Mouse (Mus musculus): ENCODE measurements around the gene Phactr2. TPM values are rescaled to one million over a fixed set of nuclear protein-coding genes. Genes with fewer than 3 reads are reported as not detected.

The Phactr2 gene
- total and polyA plus RNA-seq, 3 experiments: 0.33 TPM; not detected in 2

DNA sequence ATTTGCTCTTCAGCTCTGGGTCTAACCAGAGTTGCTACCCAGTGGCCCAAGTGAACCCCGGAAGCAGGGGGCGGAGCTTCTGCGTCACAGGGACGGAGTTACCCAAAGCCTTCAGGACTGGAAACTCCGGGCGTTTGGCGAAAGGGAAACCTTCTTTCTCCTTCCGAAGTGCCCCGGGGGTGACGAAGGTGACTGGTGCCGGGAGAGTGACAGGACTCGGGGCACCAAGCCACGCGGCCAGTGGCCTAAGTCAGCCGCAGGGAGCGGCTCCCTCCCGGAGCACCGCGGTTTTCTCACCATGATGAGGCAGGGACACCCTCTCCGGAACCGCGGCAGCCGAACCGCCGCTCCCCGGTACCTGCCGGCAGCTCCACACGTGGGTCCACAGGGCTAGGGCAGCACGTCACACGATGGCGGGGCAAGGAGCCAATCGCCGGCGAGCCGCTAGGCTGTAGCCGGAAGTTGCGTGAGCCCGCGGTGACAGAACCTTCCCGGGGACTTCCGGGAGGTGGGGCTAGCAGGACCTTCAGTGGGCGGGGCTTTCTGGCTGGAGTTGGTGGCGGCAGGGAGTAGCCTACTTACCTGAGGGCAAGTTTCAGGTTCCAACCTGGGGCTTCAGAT is 281.4 kb downstream of the Phactr2 start, which contains the start of gene Ltv1:
Gene Ltv1 (minus strand): TSS at position 438 of the 621 bp plus-strand sequence.
- TF ChIP-seq CTCF (IDR thresholded peaks at IDR 0.05; ENCODE audit: low read depth, low read length) (no peak), POLR2AphosphoS5 (IDR thresholded peaks at IDR 0.05; ENCODE audit: insufficient replicate concordance, low read depth, low read length) (no peak), GATA1 (IDR thresholded peaks at IDR 0.05; ENCODE audit: borderline replicate concordance, low read length) (no peak), GATA2 (IDR thresholded peaks at IDR 0.05; ENCODE audit: borderline replicate concordance, low read depth, low read length) (no peak), TAL1 (conservative IDR thresholded peaks at IDR 0.05; ENCODE audit: low read depth, low read length) (no peak)
- H3K4me1 ChIP-seq (ENCODE audit: insufficient read depth, low read depth, low read length): peaks cover 16% of the 10 kb centered on the region
- DNase-seq (ENCODE audit: low spot score): peak; percentile 97
- no peaks in the 10 kb centered on the region for H3K9me3 ChIP-seq (replicated peaks)
- peaks cover 31% of the 10 kb centered on the region for H3K36me3 ChIP-seq (replicated peaks)
- peak; percentile 100 for ATAC-seq (ENCODE audit: extremely low read depth, insufficient number of reproducible peaks, low FRiP score, poor library complexity, severe bottlenecking)
- H3K4me3 ChIP-seq (ENCODE audit: low read depth, low read length): peak within 1 kb of the TSS; percentile 95
- H3K27me3 ChIP-seq (ENCODE audit: insufficient read depth, low read length): no peaks in the 10 kb centered on the region; the same call in 1 of the 2 replicates

DNA sequence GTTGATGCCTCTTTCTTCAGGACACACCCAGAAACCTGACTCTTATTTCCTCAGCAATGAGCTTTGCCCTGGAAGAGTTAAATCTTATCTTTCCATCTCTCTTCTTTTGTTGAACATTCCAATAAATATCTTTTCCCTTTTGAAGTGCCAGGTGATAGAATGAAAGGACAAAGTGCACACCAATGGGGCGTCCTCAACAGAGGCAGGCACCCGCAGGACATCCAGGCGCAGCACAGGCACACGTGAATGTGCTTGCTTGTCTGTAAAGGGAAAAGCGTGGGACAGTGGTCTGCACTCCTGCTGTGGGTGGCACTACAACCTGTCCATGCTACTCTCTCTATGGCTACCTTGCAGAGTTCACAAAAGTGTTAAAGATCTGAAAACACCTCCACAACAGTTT is 284.3 kb downstream of the Phactr2 start:
- peaks cover 60% of the 10 kb centered on the region for H3K36me3 ChIP-seq (replicated peaks)
- H3K4me1 ChIP-seq (ENCODE audit: insufficient read depth, low read depth, low read length): peaks cover 21% of the 10 kb centered on the region
- no peaks in the 10 kb centered on the region for H3K27me3 ChIP-seq (ENCODE audit: insufficient read depth, low read length)
- no peaks in the 10 kb centered on the region for H3K9me3 ChIP-seq (replicated peaks)
- ATAC-seq (ENCODE audit: extremely low read depth, insufficient number of reproducible peaks, low FRiP score, poor library complexity, severe bottlenecking) (no peak), DNase-seq (ENCODE audit: low spot score) (no peak)
- H3K4me3 ChIP-seq (ENCODE audit: low read depth, low read length): no peak overlapping the region
- TF ChIP-seq POLR2AphosphoS5 (IDR thresholded peaks at IDR 0.05; ENCODE audit: insufficient replicate concordance, low read depth, low read length) (no peak), GATA1 (IDR thresholded peaks at IDR 0.05; ENCODE audit: borderline replicate concordance, low read length) (no peak), TAL1 (conservative IDR thresholded peaks at IDR 0.05; ENCODE audit: low read depth, low read length) (no peak), CTCF (IDR thresholded peaks at IDR 0.05; ENCODE audit: low read depth, low read length) (no peak), GATA2 (IDR thresholded peaks at IDR 0.05; ENCODE audit: borderline replicate concordance, low read depth, low read length) (no peak)

DNA sequence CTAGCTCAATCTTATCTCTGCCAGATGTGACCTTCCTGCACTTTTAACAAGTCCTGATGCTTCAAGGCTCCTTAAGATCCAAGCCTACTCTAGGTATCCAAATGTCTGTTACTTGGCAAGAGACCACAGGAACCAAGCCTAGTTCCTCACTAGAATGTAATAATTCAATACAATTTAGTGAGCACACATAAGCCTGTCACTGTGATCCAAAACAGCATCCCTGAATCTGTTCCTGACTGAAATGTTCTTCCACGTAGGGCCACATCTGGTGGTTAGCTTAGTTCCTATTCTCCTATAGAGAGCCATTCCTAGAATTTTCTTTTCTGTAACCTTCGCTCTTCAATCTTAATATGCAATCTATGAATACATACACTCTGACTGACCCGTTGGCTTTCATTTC is 287.5 kb downstream of the Phactr2 start:
- Histone ChIP-seq H3K27me3 (ENCODE audit: insufficient read depth, low read length) (no peaks in the 10 kb centered on the region), H3K9me3 (replicated peaks) (no peaks in the 10 kb centered on the region), H3K4me1 (ENCODE audit: insufficient read depth, low read depth, low read length) (peaks cover 20% of the 10 kb centered on the region; the same call in 1 of the 2 replicates), H3K36me3 (replicated peaks) (peaks cover 88% of the 10 kb centered on the region), H3K4me3 (ENCODE audit: low read depth, low read length) (no peak overlapping the region)
- TF ChIP-seq GATA2 (IDR thresholded peaks at IDR 0.05; ENCODE audit: borderline replicate concordance, low read depth, low read length) (no peak), GATA1 (IDR thresholded peaks at IDR 0.05; ENCODE audit: borderline replicate concordance, low read length) (no peak), CTCF (IDR thresholded peaks at IDR 0.05; ENCODE audit: low read depth, low read length) (no peak), POLR2AphosphoS5 (IDR thresholded peaks at IDR 0.05; ENCODE audit: insufficient replicate concordance, low read depth, low read length) (no peak), TAL1 (conservative IDR thresholded peaks at IDR 0.05; ENCODE audit: low read depth, low read length) (no peak)
- no peak for DNase-seq (ENCODE audit: low spot score)
- ATAC-seq (ENCODE audit: extremely low read depth, insufficient number of reproducible peaks, low FRiP score, poor library complexity, severe bottlenecking): no peak

DNA sequence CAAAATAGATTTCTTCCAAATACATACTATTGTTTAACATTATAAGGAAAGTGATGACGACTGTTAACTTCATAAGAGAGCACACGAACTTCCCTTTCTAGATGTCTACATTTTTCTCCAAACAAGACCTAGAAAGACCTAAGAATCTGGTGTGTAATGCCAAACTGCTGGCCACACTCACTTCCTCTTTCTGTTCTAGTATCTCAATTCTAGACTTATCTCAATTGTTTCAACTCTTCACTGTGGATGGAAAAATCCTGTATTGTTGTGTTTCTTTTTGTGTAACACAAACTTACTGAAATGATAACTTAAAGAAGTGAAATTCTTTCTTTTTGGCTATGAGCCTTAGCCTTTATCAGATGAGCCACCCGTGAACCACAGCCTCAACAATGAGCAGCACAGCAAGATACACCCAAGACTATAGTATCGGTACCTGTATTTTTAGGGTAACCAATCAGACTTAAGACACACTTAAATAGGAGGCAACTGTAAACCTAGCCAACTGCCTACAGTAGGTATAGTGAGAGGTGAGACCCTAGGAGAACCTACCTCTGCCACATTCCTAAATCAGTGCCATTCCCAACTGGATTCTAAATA is 289.9 kb downstream of the Phactr2 start:
- Histone ChIP-seq H3K4me1 (ENCODE audit: insufficient read depth, low read depth, low read length) (peaks cover 12% of the 10 kb centered on the region; the same call in 1 of the 2 replicates), H3K9me3 (replicated peaks) (no peaks in the 10 kb centered on the region), H3K36me3 (replicated peaks) (peaks cover 91% of the 10 kb centered on the region), H3K4me3 (ENCODE audit: low read depth, low read length) (no peak overlapping the region), H3K27me3 (ENCODE audit: insufficient read depth, low read length) (no peaks in the 10 kb centered on the region)
- DNase-seq (ENCODE audit: low spot score) (peak; percentile 11), ATAC-seq (ENCODE audit: extremely low read depth, insufficient number of reproducible peaks, low FRiP score, poor library complexity, severe bottlenecking) (peak; percentile 22; the same call in 1 of the 2 replicates)
- TF ChIP-seq TAL1 (conservative IDR thresholded peaks at IDR 0.05; ENCODE audit: low read depth, low read length) (no peak), GATA2 (IDR thresholded peaks at IDR 0.05; ENCODE audit: borderline replicate concordance, low read depth, low read length) (no peak), CTCF (IDR thresholded peaks at IDR 0.05; ENCODE audit: low read depth, low read length) (no peak), GATA1 (IDR thresholded peaks at IDR 0.05; ENCODE audit: borderline replicate concordance, low read length) (no peak), POLR2AphosphoS5 (IDR thresholded peaks at IDR 0.05; ENCODE audit: insufficient replicate concordance, low read depth, low read length) (no peak)

DNA sequence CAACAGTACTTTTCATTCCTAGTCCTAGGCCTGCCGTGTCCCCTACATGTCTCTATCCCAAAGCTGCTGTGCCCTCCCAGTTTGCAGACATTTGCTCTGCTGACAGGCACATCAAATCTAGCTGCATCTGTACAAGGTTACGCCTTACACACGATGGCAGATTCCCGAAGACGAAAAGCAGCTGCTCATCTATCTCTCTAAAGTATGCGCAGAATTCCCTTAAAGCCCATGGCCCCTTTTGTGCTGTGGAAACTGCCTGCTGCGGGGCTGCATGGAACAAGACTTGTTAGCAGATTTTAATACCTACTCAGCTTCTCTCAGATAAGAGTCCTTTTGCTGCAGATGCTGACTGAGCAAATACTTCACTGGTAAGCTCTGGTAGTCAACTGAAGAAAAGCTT is 294.0 kb downstream of the Phactr2 start:
- Histone ChIP-seq H3K27me3 (ENCODE audit: insufficient read depth, low read length) (no peaks in the 10 kb centered on the region), H3K4me1 (ENCODE audit: insufficient read depth, low read depth, low read length) (peaks cover 8% of the 10 kb centered on the region; the same call in 1 of the 2 replicates), H3K36me3 (replicated peaks) (peaks cover 95% of the 10 kb centered on the region), H3K9me3 (replicated peaks) (no peaks in the 10 kb centered on the region), H3K4me3 (ENCODE audit: low read depth, low read length) (no peak overlapping the region)
- DNase-seq (ENCODE audit: low spot score) (no peak), ATAC-seq (ENCODE audit: extremely low read depth, insufficient number of reproducible peaks, low FRiP score, poor library complexity, severe bottlenecking) (no peak)
- no peak for TF ChIP-seq CTCF (IDR thresholded peaks at IDR 0.05; ENCODE audit: low read depth, low read length)
- TF ChIP-seq GATA1 (IDR thresholded peaks at IDR 0.05; ENCODE audit: borderline replicate concordance, low read length): no peak
- TF ChIP-seq GATA2 (IDR thresholded peaks at IDR 0.05; ENCODE audit: borderline replicate concordance, low read depth, low read length): no peak
- TF ChIP-seq POLR2AphosphoS5 (IDR thresholded peaks at IDR 0.05; ENCODE audit: insufficient replicate concordance, low read depth, low read length): no peak
- TF ChIP-seq TAL1 (conservative IDR thresholded peaks at IDR 0.05; ENCODE audit: low read depth, low read length): no peak

DNA sequence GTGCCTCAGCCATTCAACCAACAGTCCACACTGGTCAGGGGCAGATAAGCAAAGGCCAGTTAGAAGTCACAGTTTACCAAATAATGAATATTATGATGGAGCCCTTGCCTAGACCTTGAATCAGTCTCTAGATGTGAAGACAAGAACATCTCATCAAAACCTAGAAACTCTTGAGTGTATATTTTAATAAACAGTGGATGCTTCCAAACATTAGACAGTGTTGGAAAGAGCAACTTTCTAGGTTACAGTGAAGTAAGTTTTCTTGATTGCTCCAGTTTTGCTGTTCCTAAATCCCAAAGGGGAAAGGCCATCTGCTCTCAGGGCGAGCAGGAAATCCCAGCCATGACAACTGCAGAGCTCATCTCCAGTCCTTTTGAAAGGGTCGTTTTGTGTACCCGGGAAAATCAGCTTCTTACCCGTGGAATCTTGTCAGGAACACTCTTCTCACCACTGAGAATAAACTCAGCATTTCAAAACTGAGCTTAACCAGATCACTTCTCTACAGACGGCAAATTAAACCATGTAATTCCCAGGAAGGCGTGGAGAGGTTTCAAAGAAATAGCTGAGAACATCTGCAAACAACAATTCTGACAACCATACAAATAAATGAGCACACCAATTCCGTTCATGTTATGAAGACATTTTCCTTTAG is 296.1 kb downstream of the Phactr2 start, which contains the start of gene Zc2hc1b:
Gene Zc2hc1b (minus strand): TSS at position 51 of the 652 bp plus-strand sequence.
- Histone ChIP-seq H3K9me3 (replicated peaks) (no peaks in the 10 kb centered on the region), H3K36me3 (replicated peaks) (peaks cover 79% of the 10 kb centered on the region), H3K4me3 (ENCODE audit: low read depth, low read length) (no peak within 1 kb of the TSS), H3K27me3 (ENCODE audit: insufficient read depth, low read length) (no peaks in the 10 kb centered on the region), H3K4me1 (ENCODE audit: insufficient read depth, low read depth, low read length) (no peaks in the 10 kb centered on the region; the same call in 1 of the 2 replicates)
- no peak for ATAC-seq (ENCODE audit: extremely low read depth, insufficient number of reproducible peaks, low FRiP score, poor library complexity, severe bottlenecking)
- DNase-seq (ENCODE audit: low spot score): no peak
- TF ChIP-seq CTCF (IDR thresholded peaks at IDR 0.05; ENCODE audit: low read depth, low read length) (no peak), TAL1 (conservative IDR thresholded peaks at IDR 0.05; ENCODE audit: low read depth, low read length) (no peak), GATA2 (IDR thresholded peaks at IDR 0.05; ENCODE audit: borderline replicate concordance, low read depth, low read length) (no peak), GATA1 (IDR thresholded peaks at IDR 0.05; ENCODE audit: borderline replicate concordance, low read length) (no peak), POLR2AphosphoS5 (IDR thresholded peaks at IDR 0.05; ENCODE audit: insufficient replicate concordance, low read depth, low read length) (no peak)
